Mouse (Mus musculus): ENCODE measurements around the gene Elmo1. TPM values are rescaled to one million over a fixed set of nuclear protein-coding genes. Genes with fewer than 3 reads are reported as not detected.
A peak's percentile ranks its signal among the peaks of the same experiment; 100 is the strongest.

The Elmo1 gene
- polyA plus RNA-seq, 1 experiment from 2014 or later: 38.3 TPM

- no peak overlapping the region for H3K4me2 ChIP-seq
- 0 out of 2 replicates have a peak, but pooled peaks have one; percentile 42 for ATAC-seq (replicated peaks)
- H3K27ac ChIP-seq: 0 out of 2 replicates have a peak overlapping the region, but pooled peaks have one; percentile 3
- no peaks in the 10 kb centered on the region for H3K9me3 ChIP-seq
- no peak overlapping the region for H3K9ac ChIP-seq
- H3K4me3 ChIP-seq: no peak overlapping the region
- H3K4me1 ChIP-seq: 0 out of 2 replicates have a peak, but pooled peaks cover 3% of the 10 kb centered on the region
- H3K27me3 ChIP-seq (replicated peaks): no peaks in the 10 kb centered on the region
- H3K36me3 ChIP-seq (replicated peaks): no peaks in the 10 kb centered on the region; the same call in 1 of the 2 replicates
- 82% methylated on average over 3 of the region's 3 CpGs for WGBS
Measured at GRCm38 (mm10) chr13:20586462-20586861, 496.1 kb downstream of the Elmo1 start.

- Histone ChIP-seq H3K27ac (no peak overlapping the region), H3K4me3 (no peak overlapping the region), H3K9me3 (no peaks in the 10 kb centered on the region), H3K4me1 (0 out of 2 replicates have a peak, but pooled peaks cover under 1% of the 10 kb centered on the region), H3K36me3 (replicated peaks) (no peaks in the 10 kb centered on the region; the same call in 1 of the 2 replicates), H3K9ac (no peak overlapping the region), H3K4me2 (no peak overlapping the region), H3K27me3 (replicated peaks) (no peaks in the 10 kb centered on the region)
- WGBS: 81% methylated on average over 4 of the region's 4 CpGs
- no peak for ATAC-seq (replicated peaks)
Measured at GRCm38 (mm10) chr13:20590983-20591382, 500.6 kb downstream of the Elmo1 start.

GRCm38 (mm10) chr13:20597307-20597706 lies 506.9 kb downstream of the Elmo1 start:
- Histone ChIP-seq H3K9me3 (no peaks in the 10 kb centered on the region), H3K36me3 (replicated peaks) (no peaks in the 10 kb centered on the region), H3K27me3 (replicated peaks) (no peaks in the 10 kb centered on the region), H3K4me1 (no peaks in the 10 kb centered on the region), H3K9ac (no peak overlapping the region), H3K27ac (no peak overlapping the region), H3K4me2 (no peak overlapping the region), H3K4me3 (no peak overlapping the region)
- 0 out of 2 replicates have a peak, but pooled peaks have one; percentile 12 for ATAC-seq (replicated peaks)
- WGBS: 79% methylated on average over 5 of the region's 5 CpGs

GRCm38 (mm10) chr13:20598618-20599017 lies 508.2 kb downstream of the Elmo1 start:
- Histone ChIP-seq H3K9me3 (no peaks in the 10 kb centered on the region), H3K4me3 (no peak overlapping the region), H3K4me2 (no peak overlapping the region), H3K4me1 (no peaks in the 10 kb centered on the region), H3K36me3 (replicated peaks) (no peaks in the 10 kb centered on the region), H3K9ac (no peak overlapping the region), H3K27ac (no peak overlapping the region), H3K27me3 (replicated peaks) (no peaks in the 10 kb centered on the region)
- no peak for ATAC-seq (replicated peaks)
- WGBS: 94% methylated on average over 3 of the region's 3 CpGs

- H3K4me3 ChIP-seq: no peak overlapping the region
- H3K27me3 ChIP-seq (replicated peaks): no peaks in the 10 kb centered on the region
- no peaks in the 10 kb centered on the region for H3K4me1 ChIP-seq
- no peak overlapping the region for H3K9ac ChIP-seq
- H3K36me3 ChIP-seq (replicated peaks): no peaks in the 10 kb centered on the region
- no peak overlapping the region for H3K27ac ChIP-seq
- ATAC-seq (replicated peaks): no peak
- 21% methylated on average over 6 of the region's 6 CpGs for WGBS
- no peak overlapping the region for H3K4me2 ChIP-seq
- H3K9me3 ChIP-seq: no peaks in the 10 kb centered on the region
Measured at GRCm38 (mm10) chr13:20600246-20600645, 509.9 kb downstream of the Elmo1 start.

- Histone ChIP-seq H3K4me3 (no peak overlapping the region), H3K36me3 (replicated peaks) (peaks cover 3% of the 10 kb centered on the region; the same call in 1 of the 2 replicates), H3K9ac (no peak overlapping the region), H3K4me2 (no peak overlapping the region), H3K27me3 (replicated peaks) (no peaks in the 10 kb centered on the region), H3K9me3 (no peaks in the 10 kb centered on the region), H3K4me1 (no peaks in the 10 kb centered on the region), H3K27ac (no peak overlapping the region)
- ATAC-seq (replicated peaks): no peak
- WGBS: 70% methylated on average over 1 of the region's 1 CpGs
Measured at GRCm38 (mm10) chr13:20601421-20601820, 511.0 kb downstream of the Elmo1 start.

GRCm38 (mm10) chr13:20606891-20607290 lies 516.5 kb downstream of the Elmo1 start:
- no peak overlapping the region for H3K9ac ChIP-seq
- H3K27ac ChIP-seq: no peak overlapping the region
- WGBS: 59% methylated on average over 3 of the region's 3 CpGs
- no peaks in the 10 kb centered on the region for H3K27me3 ChIP-seq (replicated peaks)
- H3K4me2 ChIP-seq: no peak overlapping the region
- no peak overlapping the region for H3K4me3 ChIP-seq
- H3K9me3 ChIP-seq: no peaks in the 10 kb centered on the region
- peaks cover 11% of the 10 kb centered on the region for H3K4me1 ChIP-seq
- ATAC-seq (replicated peaks): no peak
- H3K36me3 ChIP-seq (replicated peaks): peaks cover 3% of the 10 kb centered on the region; the same call in 1 of the 2 replicates

- peaks cover 11% of the 10 kb centered on the region for H3K4me1 ChIP-seq
- no peaks in the 10 kb centered on the region for H3K27me3 ChIP-seq (replicated peaks)
- peak; percentile 76 for ATAC-seq (replicated peaks)
- no peaks in the 10 kb centered on the region for H3K9me3 ChIP-seq
- H3K9ac ChIP-seq: no peak overlapping the region
- H3K4me2 ChIP-seq: no peak overlapping the region
- peak overlapping the region; percentile 29; the same call in 1 of the 2 replicates for H3K27ac ChIP-seq
- H3K4me3 ChIP-seq: no peak overlapping the region
- peaks cover 3% of the 10 kb centered on the region; the same call in 1 of the 2 replicates for H3K36me3 ChIP-seq (replicated peaks)
- 9% methylated on average over 3 of the region's 3 CpGs for WGBS
Measured at GRCm38 (mm10) chr13:20609003-20609688, 518.8 kb downstream of the Elmo1 start.

- no peaks in the 10 kb centered on the region for H3K9me3 ChIP-seq
- H3K36me3 ChIP-seq (replicated peaks): no peaks in the 10 kb centered on the region
- peaks cover 13% of the 10 kb centered on the region for H3K4me1 ChIP-seq
- H3K27ac ChIP-seq: peak overlapping the region; percentile 14; the same call in 1 of the 2 replicates
- H3K9ac ChIP-seq: no peak overlapping the region
- no peak overlapping the region for H3K4me2 ChIP-seq
- WGBS: 29% methylated on average over 10 of the region's 10 CpGs
- H3K27me3 ChIP-seq (replicated peaks): no peaks in the 10 kb centered on the region
- H3K4me3 ChIP-seq: no peak overlapping the region
- peak; percentile 80 for ATAC-seq (replicated peaks)
Measured at GRCm38 (mm10) chr13:20615596-20616469, 525.4 kb downstream of the Elmo1 start.

- Histone ChIP-seq H3K4me3 (no peak overlapping the region), H3K4me2 (no peak overlapping the region), H3K27ac (no peak overlapping the region), H3K9me3 (no peaks in the 10 kb centered on the region), H3K4me1 (peaks cover 13% of the 10 kb centered on the region), H3K36me3 (replicated peaks) (no peaks in the 10 kb centered on the region), H3K27me3 (replicated peaks) (no peaks in the 10 kb centered on the region), H3K9ac (no peak overlapping the region)
- 93% methylated on average over 5 of the region's 5 CpGs for WGBS
- ATAC-seq (replicated peaks): no peak
Measured at GRCm38 (mm10) chr13:20619946-20620345, 529.5 kb downstream of the Elmo1 start.

- Histone ChIP-seq H3K27me3 (replicated peaks) (no peaks in the 10 kb centered on the region), H3K4me3 (no peak overlapping the region), H3K9ac (no peak overlapping the region), H3K36me3 (replicated peaks) (no peaks in the 10 kb centered on the region), H3K9me3 (no peaks in the 10 kb centered on the region), H3K4me1 (no peaks in the 10 kb centered on the region), H3K27ac (no peak overlapping the region), H3K4me2 (no peak overlapping the region)
- ATAC-seq (replicated peaks): no peak
- WGBS: 80% methylated on average over 7 of the region's 7 CpGs
Measured at GRCm38 (mm10) chr13:20623071-20623850, 532.9 kb downstream of the Elmo1 start.

- ATAC-seq (replicated peaks): no peak
- no peaks in the 10 kb centered on the region for H3K4me1 ChIP-seq
- H3K27me3 ChIP-seq (replicated peaks): no peaks in the 10 kb centered on the region
- WGBS: 91% methylated on average over 6 of the region's 6 CpGs
- H3K4me2 ChIP-seq: no peak overlapping the region
- no peaks in the 10 kb centered on the region for H3K9me3 ChIP-seq
- H3K4me3 ChIP-seq: no peak overlapping the region
- H3K9ac ChIP-seq: no peak overlapping the region
- H3K27ac ChIP-seq: no peak overlapping the region
- no peaks in the 10 kb centered on the region for H3K36me3 ChIP-seq (replicated peaks)
Measured at GRCm38 (mm10) chr13:20627796-20628195, 537.4 kb downstream of the Elmo1 start.
